Mouse (Mus musculus) monocyte, adult 2 months (primary cell): ENCODE results near the gene Ccnt2.
"Not testable (repeated sequence)": the region's sequence is repeated elsewhere in the genome, so short reads cannot be mapped to it uniquely, and the experiment has no call there.

ENCODE experiments used
- DNase-seq, 2 experiments: peaks; one replicate each; pipeline ENCODE4 v3.0.0; 2022; ENCODE audit warnings: low spot score in 2 of 2, low read depth in 1 of 2

Ccnt2 gene

DNA sequence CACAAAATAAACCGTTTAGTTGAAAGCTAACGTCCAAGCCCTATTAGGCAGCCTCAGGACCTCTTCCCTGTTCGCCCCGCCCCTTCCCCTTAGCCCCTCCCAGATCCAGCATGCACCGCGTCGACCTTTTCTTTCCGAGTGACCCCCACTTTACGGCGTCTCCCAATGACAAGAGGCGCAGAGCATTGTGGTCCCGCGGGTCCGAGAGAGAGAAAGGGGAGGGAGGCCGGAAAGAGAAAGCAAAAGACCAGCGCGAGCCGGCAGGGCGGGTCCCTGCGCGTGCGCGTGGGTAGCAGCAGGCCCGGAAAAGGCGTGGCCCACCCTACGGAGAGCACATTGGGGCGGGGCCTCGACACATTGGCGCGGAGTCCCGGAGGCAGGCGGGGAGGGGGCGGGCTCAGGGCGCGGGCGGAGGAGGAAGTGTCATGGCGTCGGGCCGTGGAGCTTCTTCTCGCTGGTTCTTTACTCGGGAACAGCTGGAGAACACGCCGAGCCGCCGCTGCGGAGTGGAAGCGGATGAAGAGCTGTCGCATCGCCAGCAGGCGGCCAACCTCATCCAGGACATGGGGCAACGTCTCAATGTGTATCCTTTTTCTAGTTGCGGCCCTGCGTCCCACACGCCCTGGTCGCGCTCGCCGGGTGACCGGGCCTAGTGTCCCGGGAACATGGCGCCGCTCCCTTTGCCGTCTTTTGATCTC is at the start of gene Ccnt2:
Ccnt2 (plus strand) TSS at position 362 of the 698 bp plus-strand sequence.
- peak; percentile 98 for DNase-seq

DNA sequence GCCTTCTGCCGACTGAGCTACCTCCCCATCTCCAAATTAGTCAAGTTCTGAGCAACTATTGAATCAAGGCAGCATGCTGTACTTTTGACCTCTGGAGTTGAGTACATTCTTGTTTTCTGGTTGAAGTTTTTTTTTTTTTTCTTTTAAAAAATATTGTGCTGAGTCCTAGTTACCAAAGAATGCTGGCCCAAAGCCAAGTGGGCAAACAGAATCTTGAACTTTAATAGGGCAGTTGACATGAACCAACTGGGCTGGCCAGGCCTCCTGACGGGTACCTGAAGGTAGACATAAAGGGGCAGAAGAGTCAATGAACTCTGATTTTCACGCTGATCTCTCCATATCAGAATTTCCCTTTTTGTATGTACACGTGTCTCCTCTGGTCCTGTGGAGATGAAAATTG is 44.9 kb upstream of the Ccnt2 start, which contains the start of gene Acmsd:
Acmsd (plus strand) TSS at position 318 of the 400 bp plus-strand sequence.
- DNase-seq = no peak

DNA sequence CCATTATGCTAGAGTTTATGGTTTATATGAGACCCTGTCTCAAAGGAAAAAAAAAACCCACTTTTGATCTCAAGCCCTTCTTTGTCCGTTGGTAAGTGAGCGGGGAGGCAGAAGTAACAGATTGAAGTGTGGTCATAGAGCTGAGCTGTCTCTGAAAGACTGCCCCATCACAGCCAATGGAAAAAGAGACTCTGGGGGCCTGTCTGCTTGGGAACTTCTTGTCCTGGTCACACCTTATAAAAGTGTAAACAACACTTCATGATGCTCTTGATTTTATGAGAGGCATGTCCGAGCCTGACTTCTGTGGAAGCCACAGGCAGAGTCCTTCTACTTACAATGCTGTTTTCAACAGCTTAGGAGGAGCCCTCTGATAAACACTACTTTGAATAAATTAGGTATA is 42.9 kb upstream of the Ccnt2 start:
- DNase-seq = no peak

DNA sequence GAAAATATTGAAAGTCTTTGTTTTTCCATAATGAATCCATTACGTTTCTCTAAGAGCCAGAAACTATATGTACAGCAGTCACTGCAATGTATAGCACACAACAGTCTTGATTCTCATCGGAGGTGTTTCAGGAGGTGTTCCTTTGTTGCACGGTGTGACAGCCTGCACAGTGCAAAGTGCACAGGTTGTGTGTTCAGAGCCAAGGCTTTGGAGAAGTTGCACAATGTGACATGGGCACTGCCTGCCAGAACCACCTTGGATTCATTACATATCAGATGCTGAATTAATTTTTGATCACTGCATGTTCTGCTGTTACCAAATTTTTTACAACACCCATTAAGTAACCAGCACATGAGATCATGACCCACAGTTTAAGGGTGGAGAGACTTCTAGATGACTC is 41.5 kb upstream of the Ccnt2 start:
- no peak for DNase-seq

DNA sequence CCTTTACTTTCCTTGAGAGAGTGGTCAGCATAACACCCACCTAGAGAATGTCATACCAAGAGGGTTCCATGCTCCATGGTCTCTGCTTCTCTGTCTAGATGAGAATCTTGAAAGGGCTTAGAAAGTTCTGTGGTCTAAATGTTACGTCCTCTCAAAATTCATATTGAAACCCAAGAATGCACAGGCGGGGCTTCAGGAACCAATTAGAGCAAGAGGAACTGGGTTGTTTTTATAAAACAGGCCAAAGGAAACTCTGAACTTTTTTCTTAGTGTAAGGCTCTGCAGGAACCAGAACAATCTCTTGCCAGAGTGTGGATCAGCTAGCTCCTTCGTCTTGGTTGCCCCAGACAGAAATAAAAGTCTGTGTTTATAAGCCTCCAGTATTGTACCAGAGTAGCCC is 41.1 kb upstream of the Ccnt2 start:
- no peak for DNase-seq

DNA sequence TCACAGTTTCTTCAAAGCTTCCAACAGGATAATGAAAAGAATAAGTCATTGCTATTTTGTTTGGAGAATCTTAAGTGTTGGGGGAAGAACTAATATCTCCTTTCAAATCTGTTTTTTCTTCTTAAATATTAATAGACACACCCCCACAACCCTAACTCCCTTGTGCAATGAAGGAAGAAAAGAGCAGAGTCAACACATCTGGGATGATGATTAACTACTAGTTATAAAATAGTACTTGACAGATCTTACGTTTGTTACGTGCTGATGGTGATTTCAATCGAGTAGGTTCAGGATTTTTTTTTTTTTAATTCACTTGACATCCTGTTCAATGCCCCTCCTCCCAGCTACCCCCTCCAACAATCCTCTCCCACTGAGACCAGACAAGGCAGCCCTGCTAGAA is 38.6 kb upstream of the Ccnt2 start:
- DNase-seq = no peak

DNA sequence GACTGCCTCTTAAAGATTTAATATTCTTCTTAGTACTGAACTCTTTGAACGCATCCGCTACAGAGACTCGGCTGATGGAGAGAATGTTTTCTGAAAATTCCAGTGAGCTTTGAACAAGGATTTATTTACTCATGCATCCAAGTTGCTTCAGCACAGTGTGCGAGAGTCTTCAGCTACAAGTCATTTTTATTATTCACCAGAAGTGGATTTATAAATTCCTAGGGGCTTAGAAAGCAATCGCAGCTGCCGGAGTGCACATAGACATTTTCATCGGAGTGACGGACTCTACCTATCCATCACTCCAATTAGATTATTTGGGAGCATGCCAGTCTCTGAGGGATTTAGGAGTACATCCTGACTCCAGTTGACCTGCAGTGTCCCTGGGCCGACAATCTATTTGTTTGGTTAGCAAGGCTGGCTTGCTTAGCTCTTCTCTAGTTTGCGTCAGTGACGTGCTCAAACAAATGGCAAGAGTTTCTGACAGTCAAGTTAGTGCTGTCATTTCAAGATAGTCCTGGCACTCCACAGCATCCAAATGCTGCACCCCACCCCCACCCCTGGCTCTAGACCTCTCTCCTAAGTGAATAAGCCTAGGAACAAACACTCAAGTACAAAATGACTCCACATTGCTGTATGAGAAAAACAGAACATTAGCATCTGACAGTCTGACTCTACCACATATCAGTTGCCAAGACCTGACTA is 23.4 kb upstream of the Ccnt2 start:
- DNase-seq = no peak

DNA sequence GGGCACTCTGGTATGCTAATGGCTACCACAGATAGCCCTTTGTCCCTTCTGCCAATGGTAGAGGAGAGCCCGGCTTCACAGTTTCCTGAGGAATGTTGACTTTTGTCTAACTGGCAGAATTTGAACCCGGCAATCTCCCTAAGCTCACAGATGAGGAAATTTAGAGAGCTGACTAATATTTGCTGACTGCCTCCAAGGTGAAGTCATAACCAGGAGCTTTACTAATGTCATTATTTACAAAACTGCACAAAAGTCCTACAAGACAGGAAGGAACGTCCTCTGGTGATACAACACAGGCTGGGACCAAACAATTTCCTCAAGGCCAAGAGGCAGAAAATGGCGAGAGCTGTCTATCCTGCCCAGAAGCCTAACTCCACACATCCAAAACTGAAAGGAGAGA is 18.2 kb upstream of the Ccnt2 start:
- DNase-seq = no peak

DNA sequence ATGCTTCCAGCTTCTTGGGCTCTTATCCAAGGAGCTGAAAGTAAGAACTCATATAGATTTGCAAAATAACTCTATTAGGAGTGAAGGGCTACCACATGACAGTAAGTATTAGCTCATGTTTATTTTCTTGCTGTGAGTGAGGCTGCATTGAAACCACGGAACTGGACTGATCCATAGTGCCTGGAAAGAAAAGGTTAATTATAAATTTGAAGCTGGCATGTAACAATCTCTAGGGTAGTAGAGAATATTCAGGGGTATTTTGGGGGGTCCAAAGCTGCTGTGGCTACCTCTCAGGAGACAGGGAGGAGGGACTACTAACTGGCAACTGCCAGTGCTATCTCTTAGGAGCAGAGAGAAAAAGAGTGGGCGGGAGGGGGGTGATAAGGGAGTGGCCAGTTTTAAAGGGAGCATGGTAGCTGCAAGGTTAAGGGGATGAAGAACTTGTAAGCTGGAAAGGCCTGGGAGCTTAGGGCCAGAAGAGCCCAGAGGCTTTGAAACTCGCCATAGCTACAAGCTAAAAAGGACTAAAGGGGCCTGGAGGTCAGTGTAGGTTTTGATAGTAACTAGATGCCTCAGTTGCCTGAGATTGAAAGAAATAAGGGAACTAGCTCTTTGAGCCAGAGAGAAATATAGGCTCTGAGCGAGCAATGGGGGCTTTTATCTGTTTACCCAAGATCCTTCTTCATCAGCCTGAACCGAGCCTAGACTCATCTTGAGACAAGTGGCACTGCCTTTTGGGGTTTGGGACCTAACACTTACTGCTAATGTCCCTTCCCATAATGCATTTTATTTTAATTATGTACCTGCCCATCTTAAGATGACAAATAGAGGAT is 17.4 kb upstream of the Ccnt2 start:
- DNase-seq = no peak

DNA sequence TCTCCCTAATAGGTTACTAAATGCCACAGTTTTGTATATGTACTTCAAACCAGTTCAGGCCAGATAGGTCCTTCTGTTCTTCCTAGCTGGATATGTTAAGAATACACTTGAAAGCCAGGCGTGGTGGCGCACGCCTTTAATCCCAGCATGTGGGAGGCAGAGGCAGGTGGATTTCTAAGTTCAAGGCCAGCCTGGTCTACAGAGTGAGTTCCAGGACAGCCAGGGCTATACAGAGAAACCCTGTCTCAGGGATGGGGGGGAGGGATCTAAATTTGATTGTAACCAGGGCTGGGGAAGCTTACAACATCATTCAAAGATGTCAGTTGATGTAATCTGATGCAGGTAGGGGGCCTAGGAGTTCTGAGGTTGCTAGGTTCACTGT is 16.8 kb upstream of the Ccnt2 start:
- DNase-seq = not testable (repeated sequence)

DNA sequence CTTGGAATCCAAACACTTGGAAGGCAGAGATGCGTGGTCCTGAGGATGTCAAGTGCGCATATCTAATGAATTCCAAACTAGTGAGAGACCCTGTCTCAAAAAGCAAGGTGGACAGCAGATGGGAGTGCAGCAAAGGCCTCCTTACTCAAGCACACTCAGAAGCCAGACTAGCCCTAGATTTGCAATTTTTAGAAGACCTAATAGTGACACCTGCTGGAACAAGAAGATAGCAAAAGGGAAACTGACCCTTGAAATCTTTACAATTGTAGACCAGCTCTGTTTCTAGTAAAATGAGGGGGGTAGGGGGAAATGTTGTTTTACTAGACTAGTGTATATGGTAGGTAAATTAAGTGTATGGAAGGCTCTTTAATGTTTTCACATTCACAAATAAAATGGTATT is 8.5 kb upstream of the Ccnt2 start:
- no peak for DNase-seq

DNA sequence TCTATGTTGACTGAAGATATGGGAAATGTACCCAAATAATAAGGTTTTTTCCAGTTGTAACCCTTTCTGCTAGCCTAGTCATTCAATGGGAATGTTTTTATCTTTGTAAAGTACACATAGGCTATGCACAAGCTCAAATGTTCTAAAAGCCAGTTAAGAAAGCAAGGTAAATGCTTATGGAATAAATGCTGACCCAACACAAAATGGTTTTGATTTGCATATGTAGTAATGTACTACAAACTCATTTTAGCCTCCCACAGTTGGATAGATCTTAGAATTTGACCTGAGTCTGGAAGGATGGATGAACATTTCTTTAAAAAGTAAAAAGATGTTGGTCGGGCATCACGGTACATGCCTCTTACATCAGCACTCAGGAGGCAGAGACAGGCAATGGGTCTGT is 7.2 kb upstream of the Ccnt2 start:
- no peak for DNase-seq

DNA sequence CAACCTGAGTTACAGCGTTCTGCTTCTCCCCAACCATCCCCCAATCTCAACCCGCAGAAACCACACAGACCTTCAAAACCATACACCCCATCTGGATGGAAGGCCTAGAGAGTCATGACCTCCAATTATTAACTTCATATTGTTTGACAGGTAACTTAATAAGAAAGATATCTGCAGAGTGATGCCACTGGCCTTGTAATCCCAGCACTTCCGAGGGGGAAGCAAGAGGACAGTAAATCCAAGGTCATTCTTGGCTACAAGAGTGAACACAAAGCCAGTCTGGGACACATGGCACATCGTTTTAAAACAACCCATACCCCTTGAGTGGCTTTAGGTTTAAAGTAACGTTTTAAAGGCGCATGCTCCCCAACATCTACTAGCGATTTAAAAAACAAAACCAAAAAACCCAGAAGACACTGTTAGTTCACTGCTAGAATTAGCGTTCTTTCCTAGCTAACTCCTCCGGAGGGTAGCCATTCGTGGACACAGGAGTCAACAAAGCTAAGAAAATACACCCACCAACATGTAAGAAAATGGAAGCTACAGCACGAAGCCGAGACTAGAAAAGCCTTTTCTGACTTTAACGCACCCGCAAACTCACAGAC is 664 bp upstream of the Ccnt2 start:
- no peak for DNase-seq

DNA sequence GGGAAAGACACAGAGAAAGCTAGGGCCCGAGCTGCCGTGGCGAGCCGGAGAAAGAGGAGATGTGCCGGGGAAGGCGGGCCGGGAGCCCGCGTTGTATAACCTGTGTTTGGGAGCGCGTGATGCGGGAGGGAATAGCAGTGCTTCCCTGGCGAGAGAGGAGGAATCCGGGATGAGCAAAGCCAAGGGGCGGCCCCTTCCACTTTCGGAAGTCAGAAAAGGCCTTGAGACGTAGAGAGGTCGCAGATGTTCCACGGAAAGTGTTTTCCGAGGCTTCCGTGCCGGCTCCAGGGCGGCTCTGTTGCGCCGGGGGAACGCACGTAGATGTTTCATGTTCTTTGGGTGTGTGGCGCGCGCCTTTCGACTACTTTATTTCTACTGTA is 527 bp downstream of the Ccnt2 start:
- no peak for DNase-seq

DNA sequence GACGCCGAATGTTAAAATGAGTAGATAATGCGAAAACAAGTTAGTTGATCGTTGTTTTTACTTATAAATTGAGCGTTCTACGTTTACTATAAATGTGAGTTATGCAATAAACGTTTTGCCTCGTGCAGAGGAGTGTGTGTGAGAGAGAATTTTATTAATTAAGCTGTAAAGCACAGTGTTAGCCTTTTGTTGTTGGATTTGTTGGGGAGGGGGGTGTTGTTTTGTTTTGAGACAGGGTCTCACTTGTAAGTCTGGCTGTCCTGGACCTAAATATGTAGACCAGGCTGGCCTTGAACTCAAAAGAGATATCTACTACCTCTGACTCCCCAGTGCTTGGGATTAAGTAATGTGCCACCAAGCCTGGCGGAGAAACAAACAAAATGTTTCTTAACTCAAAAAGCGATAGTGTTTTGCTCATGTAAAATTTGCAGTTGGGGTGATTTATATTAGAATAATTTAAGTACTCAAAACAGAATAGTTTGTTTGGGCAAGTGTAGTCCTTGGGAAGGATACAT is 1.3 kb downstream of the Ccnt2 start:
- DNase-seq = no peak

DNA sequence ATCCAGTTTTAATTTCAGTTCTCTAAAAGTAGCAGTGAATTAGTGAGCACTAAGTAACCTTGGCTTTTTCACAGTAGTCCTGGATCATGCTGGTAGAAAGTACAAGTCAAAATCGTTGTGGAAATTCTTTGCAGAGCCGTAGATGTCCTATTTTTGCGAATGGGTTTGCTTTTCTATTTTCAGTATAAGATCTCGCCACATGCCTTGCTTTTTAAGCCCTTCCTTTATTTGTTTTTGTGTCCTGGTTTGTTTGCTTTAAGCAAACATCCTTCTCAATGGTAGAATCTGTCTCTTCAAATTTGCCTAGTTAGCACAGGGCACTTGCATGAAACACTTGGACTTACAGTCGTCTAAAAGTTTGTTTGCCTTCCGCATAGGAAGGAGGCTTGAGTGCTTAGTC is 2.3 kb downstream of the Ccnt2 start:
- no peak for DNase-seq

DNA sequence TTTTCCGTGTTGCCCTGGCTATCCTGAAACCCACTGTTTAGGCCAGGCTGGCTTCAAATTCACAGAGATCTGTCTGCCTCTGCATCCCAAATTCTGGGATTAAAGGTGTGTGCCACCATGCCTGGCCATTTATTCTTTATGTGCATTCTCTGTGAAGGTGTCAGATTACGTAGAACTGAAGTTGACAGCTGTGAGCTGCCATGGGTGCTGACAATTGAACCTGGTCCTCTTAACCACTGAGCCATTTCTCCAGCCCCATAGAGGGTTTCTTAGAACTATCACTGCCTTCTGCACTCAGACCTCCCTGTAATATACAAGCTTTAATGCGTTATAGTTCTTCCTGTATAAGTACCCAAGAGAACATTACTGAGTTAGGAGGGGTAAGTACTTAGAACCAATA is 4.6 kb downstream of the Ccnt2 start:
- no peak for DNase-seq

DNA sequence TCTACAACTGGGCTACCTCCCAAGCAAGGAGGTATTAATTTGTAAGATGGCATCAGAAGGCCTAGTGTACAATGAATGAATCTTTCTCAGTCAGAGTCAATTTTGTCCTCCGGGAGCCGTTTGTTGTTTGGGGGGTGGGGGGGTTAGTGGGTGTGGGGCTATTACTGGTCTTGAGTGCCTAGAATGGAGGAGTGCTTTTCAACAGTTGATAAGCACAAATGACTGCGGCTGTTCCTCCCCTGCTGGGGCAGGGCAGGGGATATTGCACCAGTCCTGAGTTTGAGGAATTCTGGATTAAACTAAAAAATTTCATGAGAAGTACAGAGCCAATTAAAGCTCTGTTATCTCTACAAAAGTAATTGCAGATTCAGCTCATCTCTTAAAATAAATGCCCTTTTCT is 6.2 kb downstream of the Ccnt2 start:
- DNase-seq = no peak

DNA sequence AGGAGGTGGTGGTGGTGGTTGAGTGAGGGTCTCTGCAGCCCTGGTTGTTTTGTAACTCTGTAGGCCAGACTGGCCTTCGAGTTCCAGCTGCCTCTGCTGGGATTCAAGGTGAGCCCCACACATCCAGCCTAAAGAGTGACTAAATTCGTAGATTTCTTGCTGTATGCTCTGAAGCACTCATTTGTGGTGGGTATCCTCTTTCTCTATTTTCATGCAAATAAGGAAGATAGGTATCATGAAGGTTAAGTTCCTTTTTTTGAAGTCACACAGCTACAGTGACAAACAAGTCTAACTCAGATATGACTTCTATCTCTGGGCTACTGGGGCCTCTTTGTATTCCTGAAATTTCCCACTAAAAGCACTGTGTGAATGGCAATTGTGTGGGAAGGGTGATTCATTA is 6.9 kb downstream of the Ccnt2 start:
- no peak for DNase-seq

DNA sequence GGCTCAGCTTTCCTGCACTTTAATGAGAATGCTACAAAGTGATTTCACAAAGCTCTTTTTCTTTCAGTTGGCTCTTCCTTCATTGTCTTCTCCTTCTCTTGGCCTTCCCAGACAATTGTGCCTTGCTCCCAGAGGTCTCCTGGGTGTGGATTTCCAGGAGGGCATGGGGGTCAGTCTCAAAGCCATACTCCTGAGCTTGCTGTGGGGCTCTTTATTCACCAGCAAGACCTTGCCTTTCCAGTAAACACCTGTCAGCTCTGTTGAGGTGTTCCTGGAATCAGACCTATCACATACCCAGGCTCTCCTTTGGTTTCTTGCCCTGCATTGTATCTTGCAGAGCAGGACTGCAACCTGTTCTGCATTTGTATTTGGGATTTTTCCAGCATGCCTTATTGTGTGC is 9.9 kb downstream of the Ccnt2 start:
- DNase-seq = no peak

DNA sequence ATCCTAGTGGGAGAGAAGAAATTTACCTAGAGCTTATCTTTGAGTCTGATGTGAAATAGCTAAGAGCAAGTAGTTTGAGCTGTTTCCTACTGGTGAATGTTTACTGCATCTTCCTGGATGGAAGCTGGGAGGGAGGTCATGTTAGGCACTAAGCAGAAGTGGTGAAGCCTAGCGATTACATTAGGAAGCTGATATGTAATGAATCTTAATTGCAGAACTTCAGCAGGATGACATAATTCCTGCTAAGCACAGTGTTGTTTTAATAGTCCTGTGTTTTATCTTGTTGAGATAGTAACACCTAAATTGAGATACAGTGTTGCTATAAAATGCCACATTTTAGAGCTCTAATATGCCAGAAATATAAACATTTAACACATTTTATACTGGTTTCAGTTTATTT is 11.9 kb downstream of the Ccnt2 start:
- no peak for DNase-seq

DNA sequence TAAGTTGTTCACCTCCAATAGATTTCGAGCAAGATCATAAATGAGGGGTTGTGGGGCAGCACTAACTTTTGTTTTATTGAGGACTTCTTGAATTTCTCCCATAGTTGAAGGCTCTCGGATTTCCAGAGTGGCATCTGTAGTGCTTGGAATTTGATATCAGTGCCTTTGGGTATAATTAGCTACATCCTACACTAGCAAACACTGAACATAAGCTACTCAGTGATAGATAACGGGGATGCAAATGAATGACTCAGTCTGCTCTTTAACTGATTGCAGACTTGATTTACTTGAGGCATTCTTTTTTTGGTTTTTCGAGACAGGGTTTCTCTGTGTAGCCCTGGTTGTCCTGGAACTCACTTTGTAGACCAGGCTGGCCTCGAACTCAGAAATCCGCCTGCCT is 15.0 kb downstream of the Ccnt2 start:
- no peak for DNase-seq
